Mouse (Mus musculus) ovary, adult 2 months (tissue): ENCODE results near the gene Vmn1r217. TPM values are rescaled to one million over a fixed set of nuclear protein-coding genes. Genes with fewer than 3 reads are reported as not detected.

Experiments used
- polyA plus RNA-seq: library from polyadenylated mRNA; depleted of rRNA; stranded (reverse); fragments of >200 nt; gene quantifications from 2 replicates; pipeline ENCODE4 v1.2.3, GENCODE M21; 2012; rRNA removed

Gene Vmn1r217
- not detected in 2 replicates for polyA plus RNA-seq

DNA sequence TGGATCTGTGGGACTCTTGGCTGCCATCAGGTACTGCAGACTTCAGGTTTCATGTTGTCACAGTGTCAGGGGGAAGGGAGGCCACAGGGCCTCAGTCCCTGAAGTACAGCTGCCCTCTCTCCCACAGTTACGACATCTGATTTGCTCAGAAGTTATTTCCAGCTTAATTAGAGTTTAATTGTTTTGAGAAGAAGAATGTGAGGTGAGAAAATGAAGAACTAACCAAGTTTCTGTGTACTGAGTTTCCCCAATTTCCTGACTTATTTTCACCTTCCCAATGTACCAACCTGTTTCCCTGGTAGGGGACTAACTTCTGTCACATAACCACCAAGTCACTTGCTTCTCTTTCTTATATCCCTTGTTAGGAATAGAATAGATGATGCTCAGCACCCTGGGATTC lies at the start of gene Vmn1r217:
TSS of gene Vmn1r217 (minus strand) at position 101 of the 400 bp plus-strand sequence.

DNA sequence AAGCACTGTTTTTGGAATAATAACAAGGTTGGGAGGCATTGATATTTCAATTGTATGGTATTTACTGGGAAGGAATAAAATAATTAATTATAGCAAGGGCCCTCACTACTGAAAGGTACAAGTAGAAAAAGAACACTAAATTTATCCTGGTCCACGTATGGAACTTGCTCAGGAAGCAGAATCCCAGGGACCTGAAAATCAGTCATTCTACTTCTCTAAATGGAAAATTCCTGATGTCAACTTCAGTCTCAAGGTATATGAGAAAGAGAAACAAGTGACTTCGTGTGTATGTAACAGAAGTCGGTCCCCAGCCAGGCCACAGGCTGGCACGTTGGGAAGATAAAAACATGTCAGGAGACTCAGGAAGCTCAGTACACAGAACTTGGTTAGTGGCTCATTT lies 41.0 kb upstream of the Vmn1r217 start, which contains the start of gene Vmn1r219:
TSS of gene Vmn1r219 (plus strand) at position 301 of the 400 bp plus-strand sequence.

DNA sequence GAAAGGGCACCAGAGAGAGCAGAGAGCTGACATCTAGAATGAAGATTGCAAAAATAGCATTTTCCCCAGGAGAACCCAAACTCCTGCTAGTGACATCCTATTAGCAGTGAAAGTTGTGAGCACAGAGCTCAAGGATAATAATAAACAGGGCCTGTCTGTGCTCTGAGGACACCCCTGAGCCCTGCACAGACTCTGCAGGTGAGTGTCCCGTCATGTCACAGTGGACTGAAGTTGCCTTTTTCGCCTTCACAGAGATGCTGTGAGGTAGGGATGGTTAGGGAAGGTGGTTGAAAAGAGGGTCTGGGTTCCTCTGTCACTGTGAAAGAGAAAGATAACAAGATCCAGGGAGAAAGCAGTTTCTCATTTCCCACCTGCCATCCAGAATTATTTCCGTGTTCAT lies 15.1 kb upstream of the Vmn1r217 start, which contains the start of gene Vmn1r218:
TSS of gene Vmn1r218 (plus strand) at position 57 of the 400 bp plus-strand sequence.

DNA sequence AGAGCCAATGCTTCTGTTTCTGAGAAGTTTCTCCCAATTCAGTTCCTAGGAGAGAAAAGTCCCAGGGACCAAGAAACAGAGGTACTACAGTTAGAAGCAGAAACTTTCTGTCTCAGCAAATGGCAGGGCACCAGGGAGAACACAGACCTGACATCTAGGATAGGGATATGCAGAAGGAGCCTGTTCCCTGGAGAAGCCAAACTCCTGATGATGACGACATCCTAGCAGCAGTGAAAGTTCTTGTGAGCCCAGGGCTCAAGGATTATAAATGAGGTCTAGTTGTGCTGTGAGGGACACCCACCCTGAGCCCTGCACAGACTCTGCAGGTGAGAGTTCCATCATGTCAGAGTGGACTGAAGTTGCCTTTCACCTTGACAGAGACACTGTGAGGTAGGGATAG lies 50.3 kb downstream of the Vmn1r217 start, which contains the start of gene Vmn1r215:
TSS of gene Vmn1r215 (plus strand) at position 301 of the 400 bp plus-strand sequence.

Other genes starting within 250 kb of the Vmn1r217 start
- not detected in 2 replicates for gene Vmn1r212, start 234.0 kb downstream of the Vmn1r217 start, polyA plus RNA-seq
- not detected in 2 replicates for gene Vmn1r213, start 110.6 kb downstream of the Vmn1r217 start, polyA plus RNA-seq
- not detected in 2 replicates for gene Vmn1r214, start 87.8 kb downstream of the Vmn1r217 start, polyA plus RNA-seq
- not detected in 2 replicates for gene Vmn1r215, start 50.2 kb downstream of the Vmn1r217 start, polyA plus RNA-seq
- not detected in 2 replicates for gene Vmn1r218, start 14.9 kb upstream of the Vmn1r217 start, polyA plus RNA-seq
- gene Vmn1r219, start 41.1 kb upstream of the Vmn1r217 start, polyA plus RNA-seq = not detected in 2 replicates
- gene Vmn1r220, start 69.7 kb upstream of the Vmn1r217 start, polyA plus RNA-seq = not detected in 2 replicates
- not detected in 2 replicates for gene Vmn1r221, start 95.9 kb upstream of the Vmn1r217 start, polyA plus RNA-seq
- not detected in 2 replicates for gene Vmn1r222, start 117.7 kb upstream of the Vmn1r217 start, polyA plus RNA-seq
- gene Vmn1r223, start 128.9 kb upstream of the Vmn1r217 start, polyA plus RNA-seq = not detected in 2 replicates